33 mouse cellular contexts compared by ENCODE assay signal in the genomic region with DNA sequence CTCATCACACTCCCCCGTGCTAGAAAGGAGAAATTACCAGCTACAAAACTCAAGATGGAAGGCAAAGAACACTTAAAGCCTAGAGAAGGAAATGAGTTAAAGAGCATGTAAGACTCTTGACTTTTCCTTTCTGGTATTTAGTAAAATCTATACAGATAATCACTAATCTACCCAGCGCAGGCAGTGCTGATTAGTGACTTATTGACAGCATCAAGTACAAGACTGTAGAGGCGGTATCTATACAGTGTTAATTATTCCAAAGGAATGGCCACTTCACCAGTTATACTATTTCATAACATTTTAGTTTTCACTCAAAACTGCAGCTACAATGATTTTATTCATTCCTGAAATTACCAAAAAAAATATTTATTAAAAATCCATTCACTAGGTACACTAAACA. TPM values are rescaled to one million over a fixed set of nuclear protein-coding genes. Genes with fewer than 3 reads are reported as not detected.
"Had no signal": no experiment of that assay in that cellular context is flagged by ENCODE, and none has a peak within 500 bp of the region (broad histone marks: within the 10 kb centered on the region; RNA-seq: fewer than 3 reads in every experiment).

No protein-coding gene starts in this region.

- ATAC-seq: liver, embryonic 12.5 days; liver, postnatal 0 days; lung, postnatal 0 days; midbrain, embryonic 13.5 days; midbrain, embryonic 15.5 days; midbrain, embryonic 16.5 days had no signal

- H3K4me2 ChIP-seq: limb, embryonic 12.5 days; limb, embryonic 13.5 days; limb, embryonic 15.5 days; liver, embryonic 11.5 days; liver, embryonic 12.5 days; liver, embryonic 13.5 days; liver, embryonic 15.5 days; lung, embryonic 14.5 days; lung, embryonic 15.5 days; midbrain, embryonic 12.5 days; midbrain, embryonic 13.5 days; midbrain, embryonic 15.5 days; neural tube, embryonic 12.5 days; neural tube, embryonic 13.5 days had no signal

- H3K4me1 ChIP-seq: liver, embryonic 12.5 days; liver, embryonic 13.5 days; liver, embryonic 15.5 days; megakaryocyte, embryonic 14.5 days had no signal

- H3K27me3 ChIP-seq: limb, embryonic 12.5 days; limb, embryonic 13.5 days; limb, embryonic 15.5 days; liver, embryonic 12.5 days; liver, embryonic 13.5 days; liver, embryonic 15.5 days; lung, embryonic 15.5 days; megakaryocyte, embryonic 14.5 days; midbrain, embryonic 12.5 days; midbrain, embryonic 13.5 days; midbrain, embryonic 15.5 days; neural tube, embryonic 12.5 days; neural tube, embryonic 13.5 days had no signal

- DNase-seq: left cerebral cortex, postnatal 4 days; liver; liver, embryonic 13.5 days; liver, postnatal 0 days; lung, adult 18-20 months; lung, adult 2 months; lung, embryonic 14.5 days; lung, postnatal 10 days; lung, postnatal 14 days; lung, postnatal 36 days; lung, postnatal 4 days; midbrain, embryonic 14.5 days had no signal

- H3K9ac ChIP-seq: limb, embryonic 12.5 days; limb, embryonic 13.5 days; limb, embryonic 15.5 days; liver, embryonic 12.5 days; liver, embryonic 13.5 days; liver, embryonic 14.5 days; liver, embryonic 15.5 days; liver, postnatal 0 days; lung, embryonic 14.5 days; lung, embryonic 15.5 days; midbrain, embryonic 12.5 days; midbrain, embryonic 13.5 days; midbrain, embryonic 15.5 days; neural tube, embryonic 12.5 days; neural tube, embryonic 13.5 days had no signal

- H3K4me3 ChIP-seq: limb, embryonic 10.5 days; limb, embryonic 12.5 days; limb, embryonic 13.5 days; limb, embryonic 15.5 days; liver, embryonic 12.5 days; liver, embryonic 13.5 days; liver, embryonic 15.5 days; lung, embryonic 15.5 days; megakaryocyte, embryonic 14.5 days; midbrain, embryonic 12.5 days; midbrain, embryonic 13.5 days; midbrain, embryonic 15.5 days; myocyte; neural tube, embryonic 12.5 days; neural tube, embryonic 13.5 days had no signal

- H3K36me3 ChIP-seq: limb, embryonic 15.5 days; liver, embryonic 12.5 days; liver, embryonic 13.5 days; liver, embryonic 15.5 days; midbrain, embryonic 15.5 days had no signal

- H3K27ac ChIP-seq: limb, embryonic 10.5 days; limb, embryonic 12.5 days; limb, embryonic 13.5 days; limb, embryonic 15.5 days; liver, embryonic 12.5 days; liver, embryonic 13.5 days; liver, embryonic 14.5 days; liver, embryonic 15.5 days; lung, embryonic 15.5 days; macrophage; midbrain, embryonic 12.5 days; midbrain, embryonic 13.5 days; midbrain, embryonic 15.5 days; neural tube, embryonic 12.5 days; neural tube, embryonic 13.5 days had no signal

- H3K9me3 ChIP-seq: limb, embryonic 10.5 days; limb, embryonic 12.5 days; limb, embryonic 13.5 days; limb, embryonic 15.5 days; liver, embryonic 12.5 days; liver, embryonic 13.5 days; liver, embryonic 15.5 days; lung, embryonic 15.5 days; midbrain, embryonic 12.5 days; midbrain, embryonic 13.5 days; midbrain, embryonic 15.5 days; neural tube, embryonic 12.5 days; neural tube, embryonic 13.5 days had no signal

RNA-seq across cellular contexts. Expression of gene Mpdz, which starts 49.7 kb away (rescaled TPM):
- total RNA-seq: megakaryocyte-erythroid progenitor cell, adult 5-6 weeks; monocyte, adult 5-6 weeks had no signal
- polyA plus RNA-seq: macrophage had no signal
